Mouse (Mus musculus): ENCODE data around the gene Ager.

Gene Ager

GRCm38 (mm10) chr17:34604511-34605237 is 7.0 kb downstream of the Ager start:
- no peak for DNase-seq (ENCODE audit: low read depth, low spot score)

- DNase-seq (ENCODE audit: low read depth, low spot score): peak; percentile 85
Observed at GRCm38 (mm10) chr17:34605609-34606008, 7.9 kb downstream of the Ager start.

GRCm38 (mm10) chr17:34606186-34607039 is 8.8 kb downstream of the Ager start:
- DNase-seq (ENCODE audit: low read depth, low spot score): no peak

DNA sequence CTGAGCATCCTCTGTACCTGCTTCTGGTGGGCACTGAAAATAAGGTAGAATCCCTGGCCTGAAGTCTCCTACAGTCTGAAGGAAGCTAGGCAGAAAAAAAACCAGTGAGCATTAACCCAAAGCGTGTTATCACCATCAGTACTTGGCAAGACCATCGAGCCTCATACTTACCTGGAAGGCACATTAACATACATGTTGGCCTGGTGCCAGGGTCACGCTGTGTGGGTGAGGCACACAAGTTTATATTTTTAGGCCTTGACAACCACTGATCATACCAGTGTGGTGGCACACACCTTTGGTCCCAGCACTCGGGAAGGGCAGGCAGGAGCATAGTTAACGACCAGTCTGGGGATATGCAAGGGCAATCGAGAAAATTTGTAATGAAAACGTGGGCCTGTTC is 10.3 kb downstream of the Ager start:
- no peak for DNase-seq (ENCODE audit: low read depth, low spot score)

DNA sequence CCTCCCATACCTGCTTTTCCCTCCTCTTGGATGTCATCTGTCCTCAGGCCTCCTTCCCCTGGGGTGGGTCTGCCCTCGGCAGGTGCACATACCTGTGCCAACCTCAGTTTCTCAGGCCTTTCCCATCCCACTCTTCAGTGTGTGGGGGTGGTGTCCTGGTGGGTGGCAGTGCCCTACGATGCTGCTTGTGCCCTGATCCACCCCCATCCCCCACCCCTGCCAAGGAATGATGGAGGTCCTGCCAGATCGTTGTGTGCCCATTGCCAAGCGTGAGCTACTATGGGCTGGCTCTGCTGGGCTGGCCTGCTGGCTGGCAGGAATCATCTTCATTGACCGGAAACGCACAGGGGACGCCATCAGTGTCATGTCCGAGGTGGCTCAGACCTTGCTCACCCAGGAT is 13.4 kb downstream of the Ager start:
- no peak for DNase-seq (ENCODE audit: low read depth, low spot score)

- DNase-seq (ENCODE audit: low read depth, low spot score): no peak
Observed at GRCm38 (mm10) chr17:34613054-34613645, 15.5 kb downstream of the Ager start.

- DNase-seq (ENCODE audit: low read depth, low spot score): no peak
Observed at GRCm38 (mm10) chr17:34613830-34614229, 16.2 kb downstream of the Ager start.

GRCm38 (mm10) chr17:34615871-34616270 is 18.2 kb downstream of the Ager start, which contains the start of gene Egfl8:
Gene Egfl8, minus strand, starts transcription at chr17:34615971.
- DNase-seq (ENCODE audit: low read depth, low spot score): no peak

DNA sequence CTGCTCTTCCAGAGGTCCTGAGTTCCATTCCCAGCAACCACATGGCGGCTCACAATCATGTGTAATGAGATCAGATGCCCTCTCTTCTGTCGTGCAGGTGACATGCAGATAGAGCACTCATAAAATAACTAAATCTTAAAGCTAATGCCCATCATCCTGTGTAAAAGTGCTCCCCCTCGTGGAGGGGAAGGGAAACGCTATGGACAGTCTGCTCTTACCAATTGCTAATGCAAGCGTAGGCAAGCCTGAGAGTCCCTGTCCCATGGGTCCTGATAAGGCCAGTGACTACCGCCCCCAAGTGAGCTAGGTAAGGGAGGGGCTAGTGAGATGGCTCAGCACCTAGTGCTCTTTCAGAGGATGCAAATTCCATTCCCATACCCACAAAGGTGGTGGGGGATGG is 21.3 kb downstream of the Ager start:
- no peak for DNase-seq (ENCODE audit: low read depth, low spot score)

DNA sequence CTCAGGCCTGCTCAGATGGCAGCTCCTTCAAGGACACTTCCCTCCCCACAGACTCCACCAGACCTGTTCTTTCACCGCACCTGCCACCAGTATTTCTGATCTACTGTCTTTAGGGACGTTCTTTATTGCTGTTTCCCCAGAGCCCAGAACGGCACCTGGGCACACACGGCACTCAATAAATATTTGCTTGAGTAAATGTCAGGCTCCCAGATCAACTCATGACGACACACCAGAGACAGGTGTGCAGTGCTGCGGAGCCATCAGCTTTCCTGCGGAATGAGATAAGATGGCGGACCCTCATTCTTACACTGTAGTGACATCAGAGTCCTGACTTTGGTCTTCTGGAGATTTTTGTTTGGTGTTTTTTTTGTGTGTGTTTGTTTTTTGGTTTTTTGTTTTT is 23.3 kb downstream of the Ager start:
- DNase-seq (ENCODE audit: low read depth, low spot score): no peak

GRCm38 (mm10) chr17:34623161-34623560 is 25.5 kb downstream of the Ager start:
- no peak for DNase-seq (ENCODE audit: low read depth, low spot score)

DNA sequence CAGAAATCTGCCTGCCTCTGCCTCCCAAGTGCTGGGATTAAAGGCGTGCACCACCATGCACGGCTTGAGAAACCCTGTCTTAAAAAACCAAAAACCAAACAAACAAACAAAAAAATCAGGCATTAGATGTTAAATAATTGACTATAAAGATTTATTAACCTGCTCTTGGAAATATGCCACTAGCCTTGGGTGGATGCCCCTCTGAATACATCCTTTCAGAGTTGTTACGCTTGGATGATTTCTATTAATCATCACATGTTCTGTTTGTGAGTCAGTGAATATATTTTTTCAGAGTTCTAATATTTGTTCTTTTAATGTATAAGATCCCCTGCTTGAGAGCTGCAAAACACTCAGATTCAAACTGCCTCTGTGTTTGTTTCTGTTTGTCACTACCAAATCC is 27.3 kb downstream of the Ager start:
- DNase-seq (ENCODE audit: low read depth, low spot score): no peak

- no peak for DNase-seq (ENCODE audit: low read depth, low spot score)
Observed at GRCm38 (mm10) chr17:34626062-34626772, 28.6 kb downstream of the Ager start.

- no peak for DNase-seq (ENCODE audit: low read depth, low spot score)
Observed at GRCm38 (mm10) chr17:34626773-34627092, 29.1 kb downstream of the Ager start.

DNA sequence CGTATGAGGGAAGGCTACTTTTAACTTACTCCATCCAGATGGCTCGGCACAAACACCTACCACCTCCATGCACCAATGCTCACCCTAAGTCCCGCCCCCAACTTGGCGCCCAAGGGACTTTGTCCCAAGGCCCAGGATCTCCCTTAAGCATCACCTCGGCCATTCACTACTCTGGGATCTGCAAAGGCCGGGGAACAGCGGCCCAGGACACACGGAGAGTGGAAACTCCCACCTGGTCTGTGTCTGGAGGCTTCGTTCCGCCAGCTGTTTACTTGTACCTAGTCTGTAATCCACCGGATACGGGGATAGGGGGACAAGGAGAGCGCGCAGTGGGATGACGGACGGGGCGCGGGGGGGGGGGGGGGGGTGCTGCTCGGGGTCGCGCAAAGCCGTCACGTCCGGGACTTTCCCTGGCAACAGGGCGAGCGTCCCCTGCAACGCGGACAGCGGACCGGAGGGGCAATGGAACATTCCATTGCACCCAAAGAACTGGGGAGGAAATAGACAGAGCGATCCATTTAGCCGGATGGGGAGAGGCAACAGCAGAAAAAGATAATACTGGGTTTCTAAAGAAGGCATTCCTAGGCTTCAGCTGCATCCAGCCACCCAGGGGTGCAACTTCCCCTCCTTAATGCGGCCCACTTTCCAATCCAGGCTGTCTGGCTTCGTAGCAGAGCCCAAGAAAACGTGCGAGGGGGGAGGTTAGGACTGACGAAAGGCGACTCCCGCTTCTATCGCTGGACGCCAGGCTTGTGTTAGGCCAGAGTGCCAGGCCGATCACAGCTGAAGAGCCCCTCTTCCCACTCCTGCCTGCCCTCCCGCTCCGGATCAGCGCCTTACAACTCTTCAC is 29.7 kb downstream of the Ager start:
- DNase-seq (ENCODE audit: low read depth, low spot score): peak; percentile 78

DNA sequence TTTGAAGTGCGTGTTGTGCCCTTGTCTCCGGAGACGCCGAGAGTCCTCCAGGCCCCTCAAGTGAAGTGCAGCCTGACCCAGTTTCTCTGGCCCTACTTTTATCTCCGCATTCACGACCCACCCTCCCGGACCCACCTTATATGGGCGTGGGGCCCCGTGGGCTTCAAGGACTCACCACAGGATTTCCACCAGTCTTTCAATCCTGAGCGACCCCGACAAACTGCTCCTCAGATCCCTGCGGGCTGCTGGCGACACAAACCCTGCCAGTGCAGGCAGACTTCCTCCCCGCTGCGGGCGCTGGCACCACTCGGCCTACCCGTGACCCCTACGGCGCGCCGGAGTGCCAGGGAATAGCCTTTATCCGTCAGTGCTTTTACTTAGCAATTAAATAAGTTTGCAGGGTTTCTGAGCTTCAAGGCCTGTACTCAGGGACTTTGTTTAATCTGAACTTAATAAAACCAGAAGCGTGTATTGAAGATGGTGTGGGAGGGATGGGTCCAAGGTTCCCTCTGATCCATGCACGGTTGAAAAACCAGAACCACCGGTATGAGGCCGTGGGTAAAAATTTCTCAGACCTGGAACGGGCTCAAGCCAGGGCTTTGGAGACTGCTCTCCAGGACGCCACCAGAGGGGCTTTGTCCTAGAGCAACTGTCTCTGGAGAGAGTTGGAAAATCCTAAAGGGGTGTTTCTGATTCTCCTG is 30.4 kb downstream of the Ager start, which contains the start of gene Ppt2:
Ppt2 (minus strand) TSS at position 568 of the 701 bp plus-strand sequence.
- DNase-seq (ENCODE audit: low read depth, low spot score): no peak

- no peak for DNase-seq (ENCODE audit: low read depth, low spot score)
Observed at GRCm38 (mm10) chr17:34628644-34628967, 30.9 kb downstream of the Ager start.

DNA sequence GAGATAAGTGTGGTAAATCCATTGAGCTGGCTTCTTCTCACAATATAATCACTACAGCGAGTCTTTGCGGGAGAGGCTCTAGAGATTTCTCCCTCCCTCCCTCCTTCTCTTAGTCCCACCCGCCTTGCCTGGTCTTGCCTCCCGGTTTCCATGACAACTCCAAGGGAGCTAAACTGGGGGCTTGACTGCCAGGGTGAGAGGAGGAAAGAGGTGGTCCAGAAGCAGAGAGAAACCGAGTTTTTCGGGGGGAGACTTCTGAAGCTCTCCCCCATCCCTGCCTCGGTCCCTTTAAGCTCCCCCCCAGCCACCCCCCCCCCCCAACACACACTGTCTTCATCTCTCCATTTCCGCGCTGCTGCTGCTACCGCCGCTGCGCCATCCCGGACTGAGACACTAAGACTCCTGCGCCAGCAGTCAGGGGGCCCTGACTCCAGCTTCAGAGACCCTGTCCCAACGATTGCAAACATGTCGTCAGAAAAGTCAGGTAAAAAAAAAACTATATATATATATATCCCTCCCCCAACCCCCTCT is 31.6 kb downstream of the Ager start, which contains the start of gene Prrt1:
Prrt1 (plus strand) TSS at position 313 of the 531 bp plus-strand sequence.
- no peak for DNase-seq (ENCODE audit: low read depth, low spot score)

DNA sequence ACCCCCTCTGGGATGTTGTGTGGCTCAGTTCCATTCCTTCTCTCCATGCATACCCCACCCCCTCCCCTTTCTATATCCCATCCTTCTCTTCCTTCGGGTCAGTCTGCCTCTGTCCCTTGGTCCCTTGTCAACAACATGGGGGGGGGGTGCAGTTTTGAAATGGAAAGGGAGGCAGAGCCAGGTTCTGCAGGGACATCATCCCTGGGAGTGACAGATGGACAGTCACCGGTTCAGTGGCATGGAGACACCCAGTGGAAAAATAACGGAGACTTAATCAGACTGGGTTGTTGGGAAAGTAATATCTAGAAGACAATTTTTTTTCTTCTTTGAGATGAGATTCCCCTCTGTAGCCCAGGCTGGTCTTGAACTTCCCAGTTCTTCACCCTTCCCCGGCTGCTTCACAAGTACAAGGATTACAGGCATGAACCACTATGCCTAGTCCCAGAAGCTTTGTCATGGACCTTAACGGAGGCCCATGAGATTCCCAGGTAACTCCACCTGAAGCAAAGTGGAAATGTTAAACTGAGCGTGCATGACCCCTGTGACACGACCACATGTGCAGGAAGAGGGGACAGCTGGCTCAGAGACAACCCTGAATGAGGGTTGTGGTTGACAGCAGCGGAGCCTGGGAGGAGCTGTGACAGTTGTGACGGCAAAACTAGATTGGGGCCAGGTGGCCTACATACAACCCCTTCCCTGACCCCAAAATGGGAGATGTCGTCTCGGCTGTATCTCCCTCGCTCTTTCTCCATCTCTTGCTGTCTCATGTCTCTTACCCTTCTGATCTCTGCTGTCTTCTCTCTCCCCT is 32.3 kb downstream of the Ager start:
- no peak for DNase-seq (ENCODE audit: low read depth, low spot score)
